Mouse (Mus musculus) mouse embryonic stem cell (cell line): ENCODE measurements around the gene Unk.

Source experiments
- in situ Hi-C, 2 experiments: fragments of 300-500 bp; cut with MboI; formaldehyde crosslinking; loops; 1 replicate in 1 of 2; 3 replicates in 1 of 2; pipeline ENCODE4 v1.14.3; 2019 to 2020; ENCODE audit warnings: low sequenced_read_pairs in 2 of 2, low pct_unique_long_range_greater_than_20kb in 1 of 2, mixed read lengths in 1 of 2; ENCODE audit not compliant: unreplicated experiment in 1 of 2

The Unk gene

DNA sequence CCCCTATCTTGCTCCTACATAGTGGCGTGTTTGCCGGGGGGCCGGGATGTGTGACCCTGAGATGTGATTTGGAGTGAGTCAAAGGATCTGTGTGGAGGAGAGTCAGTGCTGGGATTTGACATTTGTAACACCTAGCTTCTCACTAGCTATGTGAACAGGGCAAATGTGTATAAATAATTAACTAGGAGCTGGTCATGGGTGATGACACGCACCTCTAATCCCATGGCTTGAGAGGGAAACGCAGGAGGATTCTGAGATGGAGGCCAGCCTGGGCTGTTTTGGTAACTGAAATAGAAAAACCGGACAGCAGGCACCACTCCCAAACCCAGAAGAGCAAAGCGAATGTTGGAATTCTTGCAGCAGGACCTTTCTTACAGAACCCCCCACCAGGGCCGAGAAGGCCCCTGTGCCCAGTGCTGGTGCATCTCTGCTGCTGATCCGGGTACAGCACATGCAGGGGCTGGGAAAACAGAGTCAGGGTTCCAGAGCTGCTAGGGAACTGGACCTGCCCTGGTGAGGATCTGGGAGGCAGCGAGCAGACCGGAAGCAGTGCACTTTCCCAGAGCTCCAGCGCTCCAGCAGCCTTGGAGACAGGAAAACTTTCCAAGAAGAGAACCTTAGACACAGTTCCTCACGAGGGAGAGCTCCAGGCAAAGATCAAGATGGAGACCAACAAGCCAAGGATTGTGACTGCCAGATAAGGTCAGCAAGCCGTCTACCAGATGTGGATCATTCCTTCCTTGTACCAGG lies 68.8 kb downstream of the Unk start:
- in situ Hi-C loops = no loop called here

DNA sequence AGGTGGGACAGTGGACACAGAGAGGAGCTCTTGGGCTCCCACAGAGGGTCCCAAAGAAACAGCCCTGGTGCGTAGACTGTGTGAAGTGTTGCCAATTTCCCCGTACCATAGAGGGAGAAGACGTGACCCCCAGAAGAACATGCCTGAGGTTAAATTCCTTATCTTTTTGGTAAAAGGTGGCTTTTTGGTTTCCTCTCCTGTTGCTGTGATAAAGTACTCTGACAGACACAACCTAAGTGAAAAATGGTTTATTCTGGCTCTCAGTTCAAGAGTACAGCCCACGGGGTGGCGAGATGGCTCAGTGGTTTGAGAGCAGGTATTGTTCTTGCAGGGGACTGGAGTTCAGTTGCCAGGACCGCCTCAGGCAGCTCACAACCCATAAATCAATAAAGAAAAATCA lies 69.3 kb downstream of the Unk start:
- in situ Hi-C loops = no loop called here

DNA sequence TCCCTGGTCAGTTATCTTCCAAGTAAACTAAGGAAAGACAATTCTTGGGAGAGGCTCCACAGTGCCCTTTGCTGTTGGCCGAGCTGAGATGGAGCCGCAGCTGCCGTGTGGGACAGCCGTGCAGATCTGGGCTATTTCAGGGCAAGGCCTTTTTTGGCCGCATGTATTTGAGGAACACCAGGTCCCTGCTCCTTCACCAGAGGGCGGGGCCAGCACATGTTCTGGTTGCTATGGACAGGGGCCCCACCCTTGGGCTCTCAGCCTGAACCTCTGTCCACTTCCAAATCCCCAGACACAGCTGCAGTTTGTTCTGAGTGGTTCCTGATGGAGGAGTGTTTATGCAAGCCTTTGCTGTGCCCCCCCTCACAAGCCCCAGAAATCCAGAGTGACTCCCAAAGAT lies 70.3 kb downstream of the Unk start:
- in situ Hi-C loops = no loop called here

DNA sequence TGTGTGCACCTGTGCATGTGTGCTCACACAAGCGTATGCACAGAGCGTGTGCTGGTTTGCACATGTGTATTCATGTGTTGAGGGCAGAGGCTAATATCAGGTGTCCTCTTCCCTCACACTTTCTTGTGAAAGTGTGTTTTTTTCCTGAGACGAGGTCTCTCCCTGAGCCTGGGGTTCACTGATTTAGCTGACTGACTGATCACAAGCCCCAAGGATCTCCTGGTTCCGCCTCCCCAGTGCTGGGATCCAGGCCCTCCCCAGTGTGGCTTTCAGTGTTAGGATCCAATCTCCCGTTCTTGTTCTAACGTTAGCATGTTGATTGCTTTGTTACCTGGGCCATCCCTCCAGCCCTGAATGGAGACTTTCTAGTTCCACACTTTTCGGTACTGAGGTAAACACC lies 70.7 kb downstream of the Unk start:
- in situ Hi-C loops = no loop called here

DNA sequence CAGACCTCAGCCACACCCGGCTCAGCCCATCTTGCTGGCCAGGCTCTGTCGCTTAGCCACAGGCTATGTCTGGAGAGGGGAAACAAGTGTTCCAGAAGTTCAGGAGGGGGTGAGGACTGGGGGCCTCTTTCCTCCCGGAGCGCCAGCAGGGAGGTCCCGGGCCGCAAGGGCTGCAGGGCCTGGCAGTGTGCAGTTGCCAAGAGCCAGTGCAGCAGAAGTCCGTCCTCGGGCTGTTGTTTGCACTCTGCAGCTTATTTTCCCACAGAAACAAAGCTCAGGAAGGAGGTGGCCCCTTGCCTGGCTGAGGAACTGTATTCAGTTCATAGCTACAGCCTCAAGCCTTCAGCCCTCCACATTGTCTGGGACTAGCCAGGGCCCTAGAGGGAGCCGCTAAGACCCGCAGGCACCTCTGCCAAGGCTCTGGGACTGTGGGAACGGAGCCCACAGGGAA lies 71.8 kb downstream of the Unk start:
- in situ Hi-C loops = no loop called here

DNA sequence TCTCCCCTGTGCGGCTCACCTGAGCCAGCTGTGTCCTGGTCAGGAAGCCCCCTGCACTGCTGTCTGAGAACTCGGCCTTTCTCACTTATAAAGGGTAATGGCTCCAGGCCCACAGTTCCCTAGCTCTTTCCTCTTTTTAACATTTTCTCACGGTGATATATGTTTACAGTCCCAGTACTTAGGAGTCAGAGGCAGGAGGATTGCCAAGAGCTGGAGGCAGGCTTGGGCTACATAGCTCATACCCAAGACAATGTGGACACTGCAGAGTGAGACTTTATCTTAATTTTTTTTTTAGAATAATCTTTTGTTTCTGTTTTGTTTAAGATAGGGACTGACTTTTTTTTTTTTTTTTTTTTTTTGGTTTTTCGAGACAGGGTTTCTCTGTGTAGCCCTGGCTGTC lies 72.3 kb downstream of the Unk start:
- in situ Hi-C loops = no loop called here

DNA sequence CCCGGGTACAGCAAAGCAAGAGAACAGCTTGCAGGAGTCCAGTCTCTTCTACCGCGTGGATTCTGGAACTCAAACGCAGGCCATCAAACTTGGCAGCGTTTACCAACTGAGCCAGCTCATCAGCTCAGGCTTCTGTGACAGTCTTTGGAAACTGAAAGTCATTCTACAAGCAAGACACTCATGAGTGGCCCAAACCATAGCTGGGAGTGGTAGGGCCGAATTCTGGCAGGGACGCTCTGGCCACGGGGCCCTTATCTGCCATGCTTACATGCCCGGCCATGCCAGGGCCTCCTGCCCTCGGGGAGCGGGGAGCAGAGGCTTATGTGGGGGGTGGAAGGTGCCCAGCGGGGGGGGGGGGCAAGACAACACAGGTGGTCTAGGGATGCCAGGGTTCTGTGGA lies 73.5 kb downstream of the Unk start:
- in situ Hi-C loops = no loop called here

DNA sequence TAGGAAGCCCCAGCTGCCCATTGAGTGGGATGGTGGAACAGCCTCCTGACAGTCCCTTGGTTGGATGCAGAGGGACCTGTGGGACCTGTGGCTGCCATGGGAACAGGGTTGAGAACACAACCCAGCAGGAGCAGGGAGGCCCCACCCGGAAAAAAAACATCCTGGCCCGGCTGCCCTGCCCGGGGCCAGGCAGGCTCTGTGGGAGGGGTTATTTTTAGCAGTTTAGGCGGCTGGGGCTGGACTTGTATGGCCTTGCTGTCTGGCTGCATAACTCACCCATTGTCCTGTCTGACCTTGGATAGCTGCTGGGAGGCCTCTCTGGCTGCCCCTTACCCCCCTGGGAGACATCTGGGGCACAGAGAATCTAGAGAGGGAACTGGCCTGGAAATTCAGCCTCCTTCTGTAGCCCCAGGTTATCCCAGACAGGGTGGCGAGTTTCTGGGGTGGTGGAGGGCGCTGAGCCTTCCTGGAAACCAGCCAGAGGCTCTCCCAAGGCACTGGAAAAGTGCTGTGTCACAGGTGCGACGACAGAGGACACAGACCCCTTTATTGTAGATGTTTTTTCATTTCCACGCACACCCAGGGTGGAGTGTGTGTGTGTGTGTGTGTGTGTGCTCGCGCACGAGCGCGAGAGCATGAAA lies 74.0 kb downstream of the Unk start:
- in situ Hi-C loops = no loop called here

DNA sequence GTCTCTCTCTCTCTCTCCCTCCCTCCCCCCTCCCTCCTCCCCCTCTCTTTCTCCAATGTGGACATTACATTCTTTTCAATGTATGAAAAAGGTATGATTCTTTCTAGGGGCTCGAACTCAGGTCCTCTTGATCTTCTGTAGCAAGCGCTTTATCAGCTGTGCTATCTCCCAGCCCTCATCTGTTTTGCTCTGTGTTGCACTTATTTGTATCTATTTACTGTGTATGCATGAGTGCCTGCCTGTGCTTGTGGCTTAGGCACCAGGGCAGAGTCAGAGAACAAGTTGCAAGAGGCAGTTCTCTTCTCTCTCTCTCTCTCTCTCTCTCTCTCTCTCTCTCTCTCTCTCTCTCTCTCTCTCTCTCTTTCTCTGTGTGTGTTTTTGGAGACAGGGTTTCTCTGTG lies 74.9 kb downstream of the Unk start:
- in situ Hi-C loops = no loop called here

DNA sequence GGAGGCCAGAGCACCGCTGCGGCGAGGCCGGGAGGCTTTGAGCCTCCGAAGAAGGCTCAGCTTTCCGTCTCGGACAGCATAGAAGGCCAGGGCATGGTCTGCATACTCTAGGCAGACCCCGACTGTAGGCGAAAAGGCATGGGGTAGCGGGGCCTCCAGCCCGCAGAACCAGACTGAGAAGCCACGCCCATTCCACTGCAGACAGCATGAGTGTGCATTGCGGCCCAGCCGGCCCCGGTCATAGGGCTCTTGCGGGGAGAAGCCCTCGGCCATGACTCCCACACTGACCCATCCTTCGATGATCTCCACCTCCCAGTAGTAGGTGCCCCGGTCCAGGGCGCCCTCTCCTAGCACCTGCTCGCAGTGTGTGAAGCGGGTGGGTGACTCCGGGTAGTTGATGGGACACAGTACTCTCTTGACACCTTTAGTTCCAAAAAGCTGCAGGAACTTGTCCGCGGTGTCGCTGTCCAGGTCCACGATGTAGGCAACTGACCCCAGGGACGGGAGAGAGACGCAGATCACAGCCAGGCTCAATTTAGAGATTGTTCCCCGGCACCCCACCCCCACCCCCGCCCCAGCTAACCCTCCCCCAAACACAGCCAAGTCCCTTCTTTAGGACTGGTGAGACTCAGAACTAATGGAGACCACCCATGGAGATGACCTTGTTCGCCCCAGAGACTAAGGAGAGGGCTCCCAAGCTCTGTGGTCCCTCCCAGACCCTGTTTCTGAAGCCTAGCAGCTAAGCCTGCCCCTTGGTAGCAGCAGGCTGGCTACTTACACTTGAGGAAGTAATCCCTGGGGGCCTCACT lies 76.2 kb downstream of the Unk start:
- in situ Hi-C loops = no loop called here

DNA sequence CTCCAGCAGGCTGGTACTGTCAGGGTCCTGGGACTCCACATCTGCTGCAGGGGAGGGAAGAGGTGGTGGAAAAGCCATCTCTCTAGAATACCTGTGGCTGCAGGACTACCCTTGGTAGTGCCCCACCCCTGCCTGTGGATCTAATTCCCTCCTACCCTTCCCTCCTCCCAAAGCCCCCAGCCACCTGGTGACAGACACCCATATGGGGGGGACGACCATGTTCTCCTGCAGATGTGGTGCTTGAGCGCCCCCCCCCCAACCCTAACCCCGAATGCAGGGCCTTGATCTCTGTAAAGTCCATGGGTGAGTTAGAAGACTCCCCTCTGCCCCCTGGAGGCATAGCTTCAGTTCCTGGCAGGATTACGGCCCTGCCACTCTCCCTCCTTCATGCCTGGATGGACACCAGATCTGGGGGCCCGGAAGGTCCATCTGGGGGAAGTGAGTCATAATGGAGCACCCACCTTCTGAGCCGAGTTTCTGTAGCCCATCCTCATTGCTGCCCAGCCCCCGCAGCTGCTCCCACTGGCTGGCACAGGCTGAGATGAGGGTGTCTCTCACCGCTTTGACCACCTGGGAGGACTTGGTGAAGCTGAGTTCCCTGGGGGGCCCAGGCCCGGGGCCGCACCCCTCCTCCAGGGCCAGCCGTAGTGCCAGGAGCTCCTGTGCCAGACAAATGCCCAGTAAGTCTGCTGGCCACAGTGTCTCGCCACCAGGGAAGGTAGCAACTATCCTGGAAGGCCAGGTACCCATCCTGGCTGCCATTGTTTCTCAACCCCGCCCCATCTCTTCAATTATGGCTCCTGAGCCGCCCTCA lies 77.0 kb downstream of the Unk start:
- in situ Hi-C loops = no loop called here

DNA sequence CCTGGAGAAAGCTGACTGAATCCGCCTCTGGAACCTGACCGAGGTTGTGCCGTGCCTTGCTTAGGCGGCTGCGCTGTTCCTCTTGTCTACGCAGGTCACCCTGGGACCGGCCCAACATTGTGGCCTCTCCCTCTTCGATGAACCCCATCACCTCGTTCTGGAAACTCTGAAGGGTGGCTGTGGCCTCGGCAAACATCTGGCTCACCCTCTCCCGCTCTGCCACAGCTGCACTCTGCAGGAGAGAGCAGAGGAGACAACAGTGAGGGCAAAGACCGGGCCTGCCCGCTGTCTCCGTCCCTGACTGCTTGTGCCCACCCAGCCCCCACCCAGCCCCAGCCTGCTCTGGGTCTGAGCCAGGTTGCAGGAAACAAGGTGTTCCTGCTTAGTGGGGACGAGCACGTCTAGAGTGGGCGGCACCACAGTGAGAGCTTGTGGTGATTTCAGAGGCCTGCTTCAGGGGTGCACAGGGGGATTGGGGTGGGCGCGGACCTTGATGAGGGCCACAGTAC lies 77.7 kb downstream of the Unk start:
- in situ Hi-C loops = no loop called here

DNA sequence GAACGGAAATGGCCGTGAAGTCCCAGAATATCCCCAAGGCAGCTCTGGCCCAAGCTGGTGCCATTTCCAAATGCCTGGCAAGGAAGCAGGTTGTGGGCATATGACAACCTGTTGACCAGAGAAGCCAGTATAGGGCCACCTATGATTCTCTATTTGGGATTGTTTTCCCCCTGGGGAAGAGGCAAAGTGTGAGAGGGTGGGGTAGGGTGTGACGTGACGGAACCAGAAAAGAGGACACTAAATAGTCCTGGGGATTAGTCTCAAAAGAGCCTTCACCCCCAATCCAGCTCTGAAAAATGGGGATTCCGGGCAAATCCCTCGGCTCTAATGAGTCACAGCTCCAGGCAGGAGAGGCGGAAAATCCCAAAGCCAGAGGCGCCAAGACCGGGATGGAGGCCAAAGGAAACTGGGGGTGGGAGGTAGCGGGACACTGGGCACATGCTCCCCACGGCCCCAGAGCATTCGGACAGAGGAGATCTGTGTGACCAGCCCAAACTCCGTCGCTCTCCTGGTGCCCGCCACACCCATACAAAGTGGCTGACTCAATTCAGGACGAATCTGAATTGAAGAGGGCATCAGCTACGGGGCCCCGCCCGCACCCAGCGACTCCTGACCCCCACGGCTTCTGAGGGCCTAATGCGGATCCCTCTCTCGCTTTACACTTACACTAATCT lies 78.5 kb downstream of the Unk start:
- in situ Hi-C loops = no loop called here

DNA sequence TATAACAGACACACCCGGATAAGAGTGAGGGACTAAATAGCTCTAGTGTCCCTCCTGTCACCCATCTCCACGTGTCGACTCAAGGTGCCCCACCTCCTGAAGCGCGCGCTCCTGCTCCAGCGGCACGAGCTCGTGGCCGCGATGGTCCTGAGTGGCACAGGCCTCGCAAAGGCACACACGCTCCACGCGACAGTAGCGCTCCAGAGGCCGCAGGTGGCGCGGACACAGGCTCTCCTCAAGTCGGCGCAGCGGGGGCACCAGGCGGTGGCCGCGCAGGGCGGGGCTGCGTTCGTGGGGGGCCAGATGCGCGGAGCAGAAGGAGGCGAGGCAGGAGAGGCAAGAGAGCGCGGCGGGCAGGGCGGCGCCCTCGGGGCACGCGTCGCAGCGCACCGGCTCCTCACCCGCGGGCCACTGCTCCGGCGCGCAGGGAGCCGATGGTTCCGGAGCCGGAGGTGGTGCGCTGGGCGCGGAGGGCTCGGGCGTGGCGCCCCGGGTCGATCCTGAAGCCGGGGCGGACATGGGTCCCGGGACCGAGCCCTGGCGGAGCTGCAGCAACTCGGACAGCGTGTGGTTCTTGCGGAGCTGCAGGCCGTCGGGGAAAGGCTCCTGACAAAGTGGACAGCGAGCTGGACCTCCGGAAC lies 79.4 kb downstream of the Unk start:
- in situ Hi-C loops = no loop called here

DNA sequence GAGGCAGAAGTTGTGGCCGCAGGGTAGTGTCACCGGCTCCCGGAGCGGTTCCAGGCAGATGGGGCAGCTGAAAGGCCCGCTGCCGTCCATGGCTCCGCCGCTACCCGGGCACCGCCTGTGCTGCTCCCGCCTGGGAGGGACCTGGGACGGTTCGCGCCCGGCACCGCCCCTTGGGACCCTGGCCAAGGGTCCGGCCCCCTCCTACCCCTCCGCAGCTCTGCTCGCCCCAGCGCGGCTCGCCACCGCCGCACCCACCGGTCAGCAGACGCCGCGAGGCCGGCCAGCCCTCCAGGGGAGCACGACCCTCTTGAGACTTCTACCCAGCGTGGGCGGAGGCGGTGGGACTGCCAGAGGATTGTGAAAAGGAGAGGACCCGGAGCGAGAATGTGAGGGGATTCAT lies 80.0 kb downstream of the Unk start:
- in situ Hi-C loops = no loop called here

DNA sequence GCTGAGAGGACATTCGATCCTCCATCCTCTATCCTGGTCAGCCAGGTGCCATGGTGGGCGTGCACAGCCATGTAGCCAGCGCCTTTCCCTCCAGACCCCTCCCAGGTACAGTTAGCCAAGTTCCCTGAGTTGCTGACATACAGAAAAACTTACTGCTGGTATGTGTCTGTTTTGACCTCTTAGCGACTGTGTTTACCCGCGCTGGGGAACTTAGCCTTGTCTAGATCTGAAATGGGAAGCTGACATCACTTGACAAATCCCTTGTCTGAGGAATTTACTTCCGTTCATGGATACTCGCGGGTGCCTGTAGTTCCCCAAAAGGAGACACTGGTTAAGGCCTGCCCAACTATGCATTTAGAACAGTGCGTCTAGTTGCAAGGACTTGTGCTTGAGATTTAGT lies 80.4 kb downstream of the Unk start:
- in situ Hi-C loops = no loop called here
